Mouse (Mus musculus): ENCODE data around the gene Idua. TPM values are rescaled to one million over a fixed set of nuclear protein-coding genes. Genes with fewer than 3 reads are reported as not detected.
A peak's percentile ranks its signal among the peaks of the same experiment; 100 is the strongest.

The Idua gene
- total RNA-seq, 2 experiments from 2014 or later: 11.8 to 12.5 TPM

DNA sequence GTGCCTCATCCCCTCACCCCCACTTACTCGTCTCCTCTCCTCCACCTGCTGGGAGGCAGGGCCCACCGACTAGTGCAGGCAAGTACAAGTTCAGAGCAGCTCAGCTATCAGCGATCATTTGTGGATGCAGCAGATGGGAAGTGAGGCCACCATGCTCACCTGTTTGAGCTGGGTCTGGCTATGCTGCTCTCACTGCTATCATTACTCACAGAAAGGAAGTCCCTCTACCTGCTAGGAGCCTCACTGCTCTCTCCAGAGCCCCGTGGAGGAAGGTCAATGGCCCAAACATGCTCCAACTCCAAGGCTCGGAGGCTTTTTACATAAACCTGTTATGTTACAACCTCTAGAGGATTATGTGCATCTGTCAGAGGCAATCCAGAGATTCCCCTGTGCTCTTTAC is 2.7 kb upstream of the Idua start:
- H3K27ac ChIP-seq: no peak overlapping the region
- TF ChIP-seq CTCF (IDR thresholded peaks at IDR 0.05): no peak
- intact Hi-C loops (cut with DNase I): no loop called here
- no peak for DNase-seq
- no peak overlapping the region for H3K4me3 ChIP-seq

DNA sequence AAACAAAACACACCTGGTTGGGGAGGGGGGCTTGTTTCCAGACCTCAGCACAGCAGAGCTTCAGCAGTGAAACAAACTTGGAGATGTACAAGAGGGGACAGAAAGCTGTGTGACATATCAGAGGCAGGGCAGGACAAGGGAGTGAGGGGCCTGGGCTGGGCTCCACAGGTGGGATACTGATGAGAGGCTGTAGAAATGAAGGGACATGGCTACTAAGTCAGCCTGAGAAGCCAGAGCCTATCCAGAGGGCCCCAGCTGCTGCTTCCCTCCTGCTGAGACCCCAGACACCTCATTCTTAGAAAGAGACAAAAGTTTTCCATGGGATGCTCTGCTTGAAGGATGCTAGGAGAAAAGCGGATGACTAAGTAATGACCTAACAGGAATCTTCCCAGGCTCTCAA is 1.5 kb upstream of the Idua start:
- H3K4me3 ChIP-seq: no peak overlapping the region
- TF ChIP-seq CTCF (IDR thresholded peaks at IDR 0.05): no peak
- intact Hi-C loops (cut with DNase I): no loop called here
- no peak for DNase-seq
- no peak overlapping the region for H3K27ac ChIP-seq

DNA sequence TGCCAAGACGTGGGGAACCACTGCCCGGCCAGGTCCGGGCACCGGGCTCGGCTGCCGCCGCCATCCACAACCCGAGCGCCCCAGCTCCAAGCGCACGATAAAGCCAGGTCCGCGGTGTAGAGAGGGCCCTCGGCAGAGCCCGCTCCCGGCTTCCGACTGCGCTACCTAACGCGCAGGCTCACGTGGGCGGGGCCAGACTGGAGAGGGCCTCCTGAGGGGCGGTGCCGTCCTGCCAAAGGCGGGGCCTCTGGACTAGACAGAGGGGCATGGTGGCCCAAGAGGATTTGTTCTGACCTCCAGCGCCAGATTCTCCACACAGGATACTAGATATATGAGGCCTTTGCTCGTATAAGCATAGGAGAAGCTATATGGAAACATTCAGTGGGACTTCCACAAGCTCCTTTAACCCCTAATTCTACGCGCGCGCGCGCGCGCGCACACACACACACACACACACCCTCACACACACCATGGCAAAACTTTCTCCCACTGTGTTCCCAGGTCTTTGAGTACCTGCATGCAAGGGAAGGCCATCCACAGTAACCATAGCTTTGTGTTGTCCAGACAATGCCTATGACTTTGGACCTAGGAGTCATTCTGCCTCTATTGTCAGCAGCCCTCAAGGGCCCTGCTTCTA is 619 bp downstream of the Idua start:
- Histone ChIP-seq H3K4me3 (peak overlapping the region; percentile 79), H3K27ac (peak overlapping the region; percentile 89)
- DNase-seq: peak; percentile 96
- intact Hi-C loops (cut with DNase I): no loop called here
- no peak for TF ChIP-seq CTCF (IDR thresholded peaks at IDR 0.05)

DNA sequence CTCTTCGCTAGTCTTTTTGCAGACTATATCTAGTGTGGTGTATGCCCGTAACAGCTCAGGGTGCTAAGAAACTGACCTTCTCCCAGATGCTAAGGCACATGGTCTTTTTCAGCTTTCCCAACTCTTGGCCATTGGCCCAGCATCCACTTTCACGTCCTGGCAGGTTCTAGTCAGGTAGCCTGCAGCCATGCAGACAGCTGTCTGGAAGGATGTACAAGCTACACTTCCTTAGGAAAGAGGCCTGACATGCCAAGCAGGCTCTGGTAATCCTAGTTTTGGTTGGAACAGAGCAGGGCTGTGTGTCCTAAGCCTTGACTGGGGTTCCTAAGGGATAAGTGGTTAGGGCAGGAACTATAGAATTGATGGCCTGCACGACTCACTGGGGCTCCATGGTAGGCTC is 2.6 kb downstream of the Idua start:
- intact Hi-C loops (cut with DNase I): no loop called here
- DNase-seq: no peak
- H3K27ac ChIP-seq: no peak overlapping the region
- TF ChIP-seq CTCF (IDR thresholded peaks at IDR 0.05): no peak
- H3K4me3 ChIP-seq: no peak overlapping the region

DNA sequence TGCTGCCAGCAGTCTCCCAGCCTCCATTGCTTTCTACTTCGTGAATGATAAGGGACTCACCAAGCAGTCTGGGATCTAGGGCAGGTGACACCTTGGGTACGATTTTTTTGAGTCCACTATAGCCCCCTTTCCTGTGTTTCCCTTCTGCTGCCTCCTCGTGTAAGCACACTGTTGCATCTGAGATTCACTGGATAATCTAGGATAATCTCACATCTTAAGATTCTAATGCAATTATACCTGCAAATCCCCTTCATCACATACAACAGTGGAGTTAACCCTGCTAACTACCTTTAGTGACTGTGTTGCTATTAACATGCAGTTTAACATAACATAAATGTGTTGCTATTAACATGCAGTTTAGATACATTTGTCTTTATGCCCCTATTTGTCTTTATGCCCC is 4.9 kb downstream of the Idua start:
- intact Hi-C loops (cut with DNase I): loop anchor here (5.0 kb wide), 1 partner anchor 233 kb away; the partner anchor contains the start of gene Atp5k
- Histone ChIP-seq H3K4me3 (no peak overlapping the region), H3K27ac (no peak overlapping the region)
- no peak for DNase-seq
- TF ChIP-seq CTCF (IDR thresholded peaks at IDR 0.05): no peak

DNA sequence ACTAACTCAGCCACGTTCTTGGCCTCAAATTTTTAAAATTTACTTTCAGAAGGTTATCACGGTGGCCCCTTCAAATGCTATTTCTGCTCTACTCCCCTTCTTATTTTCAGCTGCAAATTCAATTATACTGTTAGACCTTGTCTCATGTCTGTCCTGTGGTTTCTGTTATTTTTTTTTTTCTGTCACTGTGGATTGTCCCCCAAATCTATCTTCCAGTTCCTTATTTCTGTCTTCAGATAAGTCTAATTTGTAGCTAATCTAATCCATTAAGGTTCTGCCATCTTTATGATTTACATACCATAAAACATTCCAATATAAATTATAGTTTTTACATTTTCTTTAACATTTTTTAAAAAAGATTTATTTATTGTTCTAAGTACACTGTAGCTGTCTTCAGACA is 7.2 kb downstream of the Idua start:
- DNase-seq: no peak
- intact Hi-C loops (cut with DNase I): loop anchor here (5.0 kb wide), 1 partner anchor 235 kb away; the partner anchor contains the start of gene Atp5k
- TF ChIP-seq CTCF (IDR thresholded peaks at IDR 0.05): 0 out of 2 replicates have a peak, but pooled peaks have one; percentile 1
- Histone ChIP-seq H3K27ac (no peak overlapping the region), H3K4me3 (no peak overlapping the region)

DNA sequence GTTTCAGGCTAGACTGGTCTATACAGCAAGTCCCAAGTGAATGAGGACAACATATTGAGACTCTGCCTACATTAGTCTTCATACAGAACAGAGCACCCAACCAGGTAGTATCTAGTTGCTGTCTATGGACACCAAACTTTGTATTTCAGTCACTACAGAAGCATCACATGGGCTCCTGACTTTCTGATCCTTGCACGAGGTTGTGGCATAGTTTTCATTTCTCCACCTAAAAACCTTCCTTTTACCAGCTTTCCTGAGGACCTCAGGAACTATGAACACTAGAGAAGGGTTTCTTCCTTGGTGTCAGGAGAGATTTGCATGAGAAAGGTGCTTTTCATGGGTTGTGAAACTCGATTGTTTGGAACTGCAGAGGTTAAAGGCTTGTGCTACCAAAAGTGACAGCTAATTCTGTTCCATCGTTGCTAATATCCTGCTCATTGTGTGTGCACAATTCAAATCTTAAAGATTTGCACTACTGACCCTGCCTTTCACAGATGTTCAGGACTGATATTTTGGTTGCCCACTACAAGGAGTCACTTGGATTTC is 8.3 kb downstream of the Idua start:
- intact Hi-C loops (cut with DNase I): loop anchor here (5.0 kb wide), 1 partner anchor 236 kb away; the partner anchor contains the start of gene Atp5k
- no peak for DNase-seq
- no peak for TF ChIP-seq CTCF (IDR thresholded peaks at IDR 0.05)
- Histone ChIP-seq H3K27ac (peak overlapping the region; percentile 99), H3K4me3 (peak overlapping the region; percentile 75)

DNA sequence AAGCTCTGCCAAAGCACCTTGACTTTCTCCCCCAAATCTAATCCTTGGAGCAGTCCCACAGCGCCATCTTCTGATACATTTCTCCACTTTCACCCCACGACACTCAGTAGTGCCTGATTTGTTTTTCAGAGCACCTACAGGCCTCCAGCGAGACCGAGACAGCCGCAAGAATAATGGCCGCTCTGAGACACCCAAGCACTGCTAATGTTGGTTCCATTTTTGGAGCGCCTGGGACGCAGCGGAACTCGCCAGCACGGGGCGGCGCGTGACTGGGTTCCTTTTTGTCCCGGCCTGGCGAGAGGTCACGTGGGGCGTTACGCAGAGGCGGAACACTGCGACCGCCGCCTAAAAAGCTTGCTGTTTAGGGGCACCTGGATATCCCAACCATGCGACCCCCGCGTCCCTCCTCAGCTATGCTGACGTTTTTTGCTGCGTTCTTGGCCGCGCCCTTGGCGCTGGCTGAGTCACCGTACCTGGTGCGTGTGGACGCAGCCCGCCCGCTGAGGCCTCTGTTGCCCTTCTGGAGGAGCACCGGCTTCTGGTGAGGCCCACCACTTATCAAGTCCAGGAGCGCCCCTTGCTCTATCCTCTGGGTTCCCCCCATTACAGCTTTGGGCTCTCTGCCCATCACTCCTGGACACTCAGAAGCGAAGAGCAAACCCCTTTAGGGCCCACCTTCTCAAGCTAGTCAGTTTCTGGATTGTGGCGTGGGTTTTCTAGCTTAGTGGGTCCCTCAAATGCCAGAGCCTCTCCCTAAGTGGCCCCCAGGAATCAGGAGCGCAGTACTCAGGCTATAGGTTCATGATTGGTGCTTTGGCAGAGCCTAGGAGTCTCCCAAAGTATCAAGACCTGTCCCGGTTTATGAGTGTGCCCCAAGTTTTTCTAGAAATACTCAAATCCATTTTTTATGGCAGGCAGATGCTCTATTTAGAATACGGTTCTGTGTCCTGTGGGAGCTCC is 9.1 kb downstream of the Idua start, which contains the start of gene Dgkq:
Gene Dgkq (minus strand): TSS at position 696 of the 960 bp plus-strand sequence.
- intact Hi-C loops (cut with DNase I): loop anchor here (5.0 kb wide), 1 partner anchor 237 kb away; the partner anchor contains the start of gene Atp5k
- peak; percentile 94 for DNase-seq
- peak within 1 kb of the TSS; percentile 75 for H3K4me3 ChIP-seq
- H3K27ac ChIP-seq: peak within 1 kb of the TSS; percentile 99
- peak; percentile 70 for TF ChIP-seq CTCF (IDR thresholded peaks at IDR 0.05)

DNA sequence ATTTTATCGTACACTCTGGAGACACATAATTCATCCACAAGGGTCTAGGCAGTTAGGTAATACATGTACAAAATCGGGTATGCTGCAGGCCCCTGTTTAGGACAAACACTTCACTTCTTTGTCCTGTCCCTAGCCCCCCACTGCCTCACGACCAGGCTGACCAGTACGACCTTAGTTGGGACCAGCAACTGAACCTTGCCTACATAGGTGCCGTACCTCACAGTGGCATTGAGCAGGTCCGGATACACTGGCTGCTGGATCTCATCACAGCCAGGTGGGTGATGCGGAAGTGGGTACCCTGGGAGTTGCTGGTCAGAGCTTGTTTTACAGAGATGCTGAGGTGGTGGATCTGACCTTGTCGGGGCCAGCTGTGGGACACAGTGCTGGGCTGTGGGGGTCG is 9.9 kb downstream of the Idua start:
- H3K27ac ChIP-seq: peak overlapping the region; percentile 99

DNA sequence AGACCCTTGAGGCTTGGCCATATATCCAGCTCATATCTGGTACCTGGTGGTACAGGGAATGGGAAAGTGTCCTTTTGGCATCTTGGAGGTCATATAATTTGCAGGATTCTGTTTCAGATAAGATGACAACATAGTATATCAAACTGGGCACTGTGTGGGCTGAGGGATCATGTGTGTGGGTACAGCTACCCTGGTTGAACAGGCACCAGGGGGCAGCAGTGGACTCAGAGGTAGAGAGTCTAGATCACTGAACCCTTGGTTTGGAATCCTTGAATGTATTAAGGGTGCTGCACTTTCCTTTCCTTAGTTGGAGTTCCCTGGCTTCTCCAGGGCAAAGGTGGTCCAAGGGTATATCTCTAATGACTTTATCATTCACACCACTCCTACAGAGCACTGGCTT is 10.7 kb downstream of the Idua start:
- peak; percentile 52 for TF ChIP-seq CTCF (IDR thresholded peaks at IDR 0.05)
- H3K27ac ChIP-seq: peak overlapping the region; percentile 99; the same call in 1 of the 2 replicates
- DNase-seq: peak; percentile 58
- intact Hi-C loops (cut with DNase I): loop anchor here (10.0 kb wide), 1 partner anchor 54 kb away; no protein-coding TSS in a partner anchor
- no peak overlapping the region; the same call in 1 of the 2 replicates for H3K4me3 ChIP-seq

More for the DNA sequence above, 9.9 kb downstream of the Idua start:
- no peak for DNase-seq
- intact Hi-C loops (cut with DNase I): loop anchor here (5.0 to 10.0 kb wide), 2 partner anchors 55 to 238 kb away; partner anchors contain the start of gene Atp5k
- peak overlapping the region; percentile 75 for H3K4me3 ChIP-seq
- no peak for TF ChIP-seq CTCF (IDR thresholded peaks at IDR 0.05)

DNA sequence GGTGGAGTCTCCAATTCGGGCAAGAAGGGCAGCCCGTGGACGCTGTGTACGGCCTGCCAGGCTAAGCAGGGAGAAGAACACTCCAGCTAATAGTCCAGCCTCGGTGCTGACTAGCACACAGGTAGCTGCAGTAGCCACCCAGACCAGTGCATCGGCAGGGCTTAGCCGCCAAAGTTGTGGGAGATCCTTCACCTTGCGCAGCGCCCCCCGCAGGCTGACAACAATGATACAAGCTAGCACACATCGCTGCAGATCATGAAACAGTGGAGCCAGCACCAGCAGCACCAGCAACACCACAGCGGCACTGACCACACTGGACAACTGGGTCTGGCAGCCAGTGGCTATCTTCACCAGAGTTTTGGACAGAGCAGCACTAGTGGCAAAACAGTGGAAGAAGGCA is 11.6 kb downstream of the Idua start:
- intact Hi-C loops (cut with DNase I): loop anchor here (10.0 kb wide), 1 partner anchor 53 kb away; no protein-coding TSS in a partner anchor
- no peak overlapping the region for H3K27ac ChIP-seq
- TF ChIP-seq CTCF (IDR thresholded peaks at IDR 0.05): no peak
- no peak for DNase-seq
- H3K4me3 ChIP-seq: no peak overlapping the region

DNA sequence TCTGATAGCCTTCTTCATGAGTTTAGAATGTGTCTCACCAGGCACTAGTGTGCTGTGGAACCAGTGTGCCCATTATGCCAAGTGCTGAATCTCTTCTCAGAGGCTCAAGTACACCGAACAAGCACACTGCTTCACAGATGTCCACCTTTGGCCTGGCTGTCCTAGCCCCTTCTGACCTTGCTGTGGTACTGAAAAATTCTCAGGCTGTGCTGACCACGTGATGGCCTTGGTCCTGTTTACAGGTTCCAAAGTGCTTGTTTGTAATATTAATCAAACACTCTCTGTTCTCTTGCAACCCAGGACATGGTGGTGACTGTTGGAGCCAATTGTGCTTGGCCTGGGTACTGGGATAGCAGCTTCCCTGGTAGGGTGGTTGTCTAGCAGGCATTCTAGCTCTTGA is 14.5 kb downstream of the Idua start:
- intact Hi-C loops (cut with DNase I): loop anchor here (10.0 kb wide), 1 partner anchor 50 kb away; no protein-coding TSS in a partner anchor
- no peak for TF ChIP-seq CTCF (IDR thresholded peaks at IDR 0.05)
- H3K27ac ChIP-seq: no peak overlapping the region
- DNase-seq: no peak
- no peak overlapping the region for H3K4me3 ChIP-seq

Measured in gastrocnemius, adult 2 months (tissue).